In genomic region chr5:124552558-124553307, GRCm38 (mm10) we compare ENCODE assay signal across 8 mouse cellular contexts. TPM values are rescaled to one million over a fixed set of nuclear protein-coding genes. Genes with fewer than 3 reads are reported as not detected.
DNase-seq lines count a peak whose midpoint lies in the region; ATAC-seq and TF ChIP-seq lines count a peak whose summit lies in the region.

Gene Ddx55, plus strand, starts transcription at chr5:124552864.

- H3K9ac ChIP-seq in ES-E14 (ENCODE audit: insufficient read depth, low read depth, low read length, poor library complexity, severe bottlenecking): peak within 1 kb of the TSS; percentile 84
- H3K9ac ChIP-seq in forebrain, embryonic 15.5 days (replicated peaks): peak within 1 kb of the TSS; percentile 85
- peak within 1 kb of the TSS; percentile 73 for H3K9ac ChIP-seq in lung, embryonic 15.5 days

- peak; percentile 92 for DNase-seq in ES-E14 (ENCODE audit: low read depth, low spot score)
- DNase-seq in cerebellum, adult 11 months: peak; percentile 87
- DNase-seq in heart, postnatal 25 days (ENCODE audit: low spot score): peak; percentile 82
- peak; percentile 90 to 92 for DNase-seq in layer of hippocampus, adult 2 months (ENCODE audit: low spot score in 2 of 2)
- DNase-seq in ovary, adult 18-20 months (ENCODE audit: low spot score): peak; percentile 76
- DNase-seq in thymus, postnatal 0 days (ENCODE audit: low spot score): peak; percentile 97

- no peaks in the 10 kb centered on the region for H3K9me3 ChIP-seq in ES-E14 (ENCODE audit: control insufficient read depth, insufficient read depth, low read depth, low read length)
- H3K9me3 ChIP-seq in forebrain, embryonic 15.5 days: no peaks in the 10 kb centered on the region
- H3K9me3 ChIP-seq in lung, embryonic 15.5 days: no peaks in the 10 kb centered on the region

- peaks cover 14% of the 10 kb centered on the region for H3K36me3 ChIP-seq in ES-E14 (ENCODE audit: control insufficient read depth, insufficient read depth, low read length, poor library complexity, severe bottlenecking)
- peaks cover 41% of the 10 kb centered on the region for H3K36me3 ChIP-seq in forebrain, embryonic 15.5 days
- H3K36me3 ChIP-seq in lung, embryonic 15.5 days: peaks cover 46% of the 10 kb centered on the region

- in situ Hi-C loops in ES-E14 (cut with MboI; ENCODE audit: low sequenced_read_pairs in 2 of 2, unreplicated experiment in 2 of 2): no loop called here

- under 1% methylated on average over 66 of the region's 66 CpGs for WGBS in forebrain, embryonic 15.5 days
- under 1% methylated on average over 66 of the region's 66 CpGs for WGBS in lung, embryonic 15.5 days

- ATAC-seq in forebrain, embryonic 15.5 days (replicated peaks): peak; percentile 89
- ATAC-seq in lung, embryonic 15.5 days (ENCODE audit: borderline replicate concordance, extremely low read depth, low FRiP score, low TSS enrichment): peak; percentile 86; the same call in 1 of the 2 replicates

- peak within 1 kb of the TSS; percentile 92 to 97 for H3K4me3 ChIP-seq in ES-E14 (ENCODE audit: insufficient read depth in 1 of 2, low read depth in 1 of 2, low read length in 2 of 2, poor library complexity in 1 of 2, severe bottlenecking in 1 of 2)
- peak within 1 kb of the TSS; percentile 94 for H3K4me3 ChIP-seq in forebrain, embryonic 15.5 days
- peak within 1 kb of the TSS; percentile 87 for H3K4me3 ChIP-seq in layer of hippocampus, adult 2 months
- peak within 1 kb of the TSS; percentile 94 for H3K4me3 ChIP-seq in lung, embryonic 15.5 days

- peak within 1 kb of the TSS; percentile 84 for H3K4me2 ChIP-seq in forebrain, embryonic 15.5 days (replicated peaks)
- H3K4me2 ChIP-seq in lung, embryonic 15.5 days: peak within 1 kb of the TSS; percentile 73

- TF ChIP-seq CTCF in layer of hippocampus, adult 2 months (conservative IDR thresholded peaks at IDR 0.05): peak; percentile 19; the same call in 1 of the 2 replicates

- intact Hi-C loops in heart, postnatal 25 days (cut with DNase I): loop anchor here (2.0 kb wide), 1 partner anchor 26 kb away; the partner anchor contains the start of genes Eif2b1 and Gtf2h3

- no peaks in the 10 kb centered on the region for H3K27me3 ChIP-seq in forebrain, embryonic 15.5 days
- no peaks in the 10 kb centered on the region for H3K27me3 ChIP-seq in lung, embryonic 15.5 days

- H3K4me1 ChIP-seq in ES-E14 (ENCODE audit: control insufficient read depth in 2 of 2, insufficient read depth in 2 of 2, low read length in 2 of 2, poor library complexity in 1 of 2): peaks cover 0 to 2% of the 10 kb centered on the region in 2 experiments; a peak in 1 of 4 replicates
- peaks cover 17% of the 10 kb centered on the region for H3K4me1 ChIP-seq in forebrain, embryonic 15.5 days
- H3K4me1 ChIP-seq in lung, embryonic 15.5 days: peaks cover 14% of the 10 kb centered on the region

- H3K27ac ChIP-seq in ES-E14 (ENCODE audit: insufficient read depth, low read depth, low read length, poor library complexity, severe bottlenecking): peak within 1 kb of the TSS; percentile 19; the same call in 1 of the 2 replicates
- peak within 1 kb of the TSS; percentile 85 for H3K27ac ChIP-seq in forebrain, embryonic 15.5 days (replicated peaks)
- H3K27ac ChIP-seq in layer of hippocampus, adult 2 months: peak within 1 kb of the TSS; percentile 91
- peak within 1 kb of the TSS; percentile 87 for H3K27ac ChIP-seq in lung, embryonic 15.5 days

TF ChIP-seq in ES-E14, 5 proteins besides CTCF, POLR2A, EP300 and RAD21:
- TF ChIP-seq HCFC1 (IDR thresholded peaks at IDR 0.05; ENCODE audit: borderline replicate concordance, insufficient read depth, low read length) (peak; percentile 87), ZNF384 (IDR thresholded peaks at IDR 0.05; ENCODE audit: low read depth, low read length) (no peak), CHD2 (IDR thresholded peaks at IDR 0.05; ENCODE audit: low read depth, low read length) (peak; percentile 21; the same call in 1 of the 2 replicates)

RNA-seq across cellular contexts. Expression of gene Ddx55, which starts in this region (rescaled TPM):
- 22.8 and 30.7 TPM in 2 replicates for total RNA-seq in ES-E14 (2012; rRNA removed)
- polyA plus RNA-seq in forebrain, embryonic 15.5 days (2015; fragmentation: Nextera tagmentation; extraction: Ambion mirVana): 28.2 and 28.8 TPM in 2 replicates
- total RNA-seq in heart, postnatal 25 days (2021): 1 to 10 TPM; 5.4 to 6.0 TPM
- total RNA-seq in layer of hippocampus, adult 2 months (2021): 10 to 100 TPM; 27.4 to 32.6 TPM
- polyA plus RNA-seq in lung, embryonic 15.5 days (2015; fragmentation: Nextera tagmentation; extraction: Ambion mirVana): 12.3 and 12.5 TPM in 2 replicates
- polyA plus RNA-seq in thymus, postnatal 0 days (2015; fragmentation: Nextera tagmentation; extraction: Ambion mirVana): 16.5 and 19.7 TPM in 2 replicates

Comparison
In these comparisons a context has a peak if more than half of its experiments do, and no peak if none do; other contexts are left out.
1. Peak in every context shown above with its lines: DNase-seq, ATAC-seq, H3K4me3 ChIP-seq and H3K27ac ChIP-seq.
2. H3K27ac ChIP-seq: peak in every context shown above with its lines; median percentile 91 in layer of hippocampus, adult 2 months; 87 in lung, embryonic 15.5 days; 85 in forebrain, embryonic 15.5 days; 19 in ES-E14.